Mouse (Mus musculus) lung, postnatal 0 days (tissue): ENCODE measurements around the gene M1ap.

Experiments
- CTCF ChIP-seq: IDR thresholded peaks from 2 replicates; pipeline ENCODE4 v1.5.1; 2016; ENCODE audit warnings: antibody characterized with exemption, mild to moderate bottlenecking
- EP300 ChIP-seq: IDR thresholded peaks from 2 replicates; pipeline ENCODE4 v1.6.1; 2016; ENCODE audit warnings: antibody characterized with exemption, mild to moderate bottlenecking, control low read depth

- TF ChIP-seq CTCF (no peak), EP300 (no peak)
Measured at GRCm38 (mm10) chr6:83066441-83066840, 119.7 kb downstream of the M1ap start.
